Mouse (Mus musculus) olfactory bulb, adult 2 months (tissue): ENCODE measurements at regions not wholly inside any gene's neighbourhood (a gene's known extent, or its start where the extent isn't known, plus 50 kb on each side); places are given as distances from the start of the nearest gene placed in this dataset.

ENCODE experiments used
- CTCF ChIP-seq: fragments of 200-500 bp; IDR thresholded peaks from 2 replicates; pipeline ENCODE4 v1.5.1; 2012; ENCODE audit warnings: low read depth, mild to moderate bottlenecking, low read length, moderate library complexity; ENCODE audit not compliant: insufficient read depth
- POLR2A ChIP-seq: fragments of 200-500 bp; IDR thresholded peaks from 2 replicates; pipeline ENCODE4 v1.6.1; 2012; ENCODE audit warnings: mild to moderate bottlenecking, low read depth, low read length, moderate library complexity; ENCODE audit not compliant: insufficient read depth

DNA sequence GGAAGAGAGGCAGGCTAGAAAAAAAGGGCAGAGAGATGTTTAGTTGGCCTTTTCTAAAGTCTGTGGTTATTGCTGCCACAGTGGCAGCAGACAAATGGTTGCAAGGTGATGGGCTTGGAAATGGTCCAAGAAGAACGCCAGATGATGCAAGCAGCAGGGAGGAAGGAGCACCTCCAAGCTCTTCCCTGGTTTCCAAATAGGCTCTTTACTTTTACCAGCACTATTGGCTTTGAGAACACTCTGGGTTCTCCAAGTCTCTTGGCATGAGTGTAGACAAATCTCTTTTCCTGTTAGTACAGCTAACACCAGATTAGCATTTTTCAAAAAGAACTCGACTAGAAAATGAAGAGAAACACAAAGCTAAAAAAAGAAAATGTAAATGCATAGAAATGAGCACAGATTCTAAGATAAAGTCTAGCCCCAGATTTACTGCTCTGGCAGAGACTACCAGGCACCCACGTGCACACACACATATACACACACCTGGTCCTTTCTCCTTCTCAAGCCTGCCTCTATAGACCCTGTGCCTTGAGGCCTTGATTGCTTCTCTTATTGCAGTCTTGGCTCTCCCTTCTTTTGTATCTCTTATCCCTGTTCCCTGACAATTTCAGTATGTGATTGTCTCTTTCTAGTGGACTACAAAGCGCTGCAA is 127.7 kb upstream of the Frmpd3 start:
- TF ChIP-seq POLR2A (no peak), CTCF (no peak)
